Mouse (Mus musculus) thymus, postnatal 25 days (tissue): ENCODE measurements around the gene Ppfia4.

Experiments
- DNase-seq: peaks from one replicate; pipeline ENCODE4 v3.0.0; 2022

Gene Ppfia4

GRCm38 (mm10) chr1:134332770-134333271, at the start of gene Ppfia4:
Gene Ppfia4 (minus strand): TSS chr1:134332928.
- peak; percentile 46 for DNase-seq

GRCm38 (mm10) chr1:134381795-134382625, 49.3 kb upstream of the Ppfia4 start:
- no peak for DNase-seq

DNA sequence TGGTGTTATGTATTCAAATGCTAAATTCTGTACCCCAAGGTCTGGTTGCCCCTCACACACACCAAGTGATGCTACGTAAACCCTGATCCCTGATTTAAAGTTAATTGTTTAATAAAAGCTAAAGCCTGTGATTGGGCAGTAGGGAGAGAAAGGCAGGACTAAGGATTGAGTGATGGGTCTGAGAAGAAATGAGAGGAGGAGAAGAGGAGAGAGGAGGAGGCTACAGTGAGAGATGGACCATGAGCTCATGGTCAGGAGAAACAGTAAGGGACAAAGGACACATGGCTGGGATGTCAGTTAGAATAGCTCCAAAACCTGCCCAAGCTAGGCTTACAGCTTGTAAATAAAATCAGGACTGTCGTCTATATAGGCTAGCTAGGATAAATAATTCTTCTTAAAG, 48.3 kb upstream of the Ppfia4 start:
- no peak for DNase-seq

DNA sequence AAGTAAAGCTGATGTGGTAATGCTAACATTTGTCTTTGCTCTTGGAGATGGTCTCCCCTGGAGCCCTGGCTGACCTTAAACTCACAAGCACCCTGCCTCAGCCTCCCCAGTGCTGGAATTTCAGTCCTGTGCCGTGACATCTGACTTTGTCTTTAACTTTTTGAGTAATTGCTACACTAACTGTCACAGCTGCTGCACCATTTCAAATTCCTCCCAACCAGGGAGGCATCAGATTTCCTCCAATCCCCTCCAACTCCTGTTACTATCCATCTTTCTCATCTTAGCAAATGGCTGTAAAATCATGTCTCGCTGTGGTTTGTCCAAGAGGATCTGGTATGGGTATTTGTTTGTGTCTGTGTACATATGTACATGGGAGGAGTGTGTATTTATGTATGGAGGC, 41.4 kb upstream of the Ppfia4 start:
- DNase-seq, result no peak

GRCm38 (mm10) chr1:134368777-134369337, 36.1 kb upstream of the Ppfia4 start:
- DNase-seq, result peak; percentile 52

- DNase-seq, result no peak
These were observed 32.8 kb upstream of the Ppfia4 start for GRCm38 (mm10) chr1:134365491-134365890.

GRCm38 (mm10) chr1:134363194-134363593, 30.5 kb upstream of the Ppfia4 start:
- DNase-seq, result no peak

- DNase-seq, result peak; percentile 96
These were observed 29.1 kb upstream of the Ppfia4 start, which contains the start of gene Tmem183a for GRCm38 (mm10) chr1:134361857-134362212. Gene Tmem183a (minus strand): TSS chr1:134361979.

GRCm38 (mm10) chr1:134361195-134361856, 28.6 kb upstream of the Ppfia4 start:
- DNase-seq, result no peak

DNA sequence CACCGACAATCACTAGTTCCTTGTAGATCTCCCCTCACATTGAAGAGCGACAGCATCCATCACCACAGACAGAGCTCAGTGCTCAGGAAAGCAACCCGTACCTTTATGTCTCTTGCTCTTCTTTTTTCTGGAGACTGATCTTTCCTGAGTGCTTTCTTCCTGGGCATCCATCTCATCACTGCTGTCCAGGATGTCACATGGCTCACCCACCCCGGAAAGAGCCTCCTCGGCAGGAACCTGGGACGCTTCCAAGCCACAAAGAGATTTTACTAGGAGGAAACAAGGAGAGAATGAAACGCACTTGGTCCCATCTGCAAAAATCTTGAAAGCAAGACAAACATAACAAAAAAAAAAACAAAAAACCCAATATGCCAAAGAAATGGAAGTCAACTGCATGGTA, 27.9 kb upstream of the Ppfia4 start:
- no peak for DNase-seq

DNA sequence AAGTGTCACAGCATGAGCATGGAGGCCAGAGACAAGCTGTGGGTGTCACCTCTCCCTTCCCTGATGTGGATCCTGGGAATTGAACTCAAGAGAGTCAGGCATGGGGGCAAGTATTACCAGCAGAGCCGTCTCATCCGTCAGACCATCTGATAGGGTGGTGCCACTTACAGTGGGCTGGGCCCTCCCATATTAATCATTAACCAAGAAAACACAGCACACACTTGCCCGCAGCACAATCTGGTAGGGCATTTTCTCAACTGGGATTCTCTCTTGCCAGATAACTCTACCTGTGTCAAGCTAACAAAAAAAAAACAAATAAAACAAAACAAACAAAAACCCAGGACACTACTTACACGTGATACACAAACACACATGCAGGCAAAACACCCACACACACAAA, 24.7 kb upstream of the Ppfia4 start:
- no peak for DNase-seq

DNA sequence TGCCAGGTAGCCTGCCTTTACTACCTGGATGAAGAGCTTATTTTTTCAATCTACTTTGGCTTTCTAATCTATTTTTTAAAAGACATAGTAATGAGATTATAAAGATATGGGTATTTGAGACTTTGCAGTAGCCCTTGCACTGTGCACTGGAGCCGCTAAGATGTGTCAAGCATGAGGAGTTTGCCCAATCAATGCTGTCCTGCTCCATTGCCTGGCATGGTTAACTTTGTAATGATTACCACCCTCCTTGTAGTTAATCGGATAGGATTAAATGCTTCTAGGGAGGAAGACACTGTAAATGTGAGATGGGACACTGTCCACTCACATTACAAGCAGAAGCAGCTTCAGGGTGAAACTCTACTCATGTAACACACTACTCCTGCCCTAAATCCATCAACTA, 20.6 kb upstream of the Ppfia4 start:
- DNase-seq, result no peak

- DNase-seq, result no peak
These were observed 15.1 kb upstream of the Ppfia4 start for GRCm38 (mm10) chr1:134347791-134348190.

- no peak for DNase-seq
These were observed 12.3 kb upstream of the Ppfia4 start for GRCm38 (mm10) chr1:134345075-134345474.

DNA sequence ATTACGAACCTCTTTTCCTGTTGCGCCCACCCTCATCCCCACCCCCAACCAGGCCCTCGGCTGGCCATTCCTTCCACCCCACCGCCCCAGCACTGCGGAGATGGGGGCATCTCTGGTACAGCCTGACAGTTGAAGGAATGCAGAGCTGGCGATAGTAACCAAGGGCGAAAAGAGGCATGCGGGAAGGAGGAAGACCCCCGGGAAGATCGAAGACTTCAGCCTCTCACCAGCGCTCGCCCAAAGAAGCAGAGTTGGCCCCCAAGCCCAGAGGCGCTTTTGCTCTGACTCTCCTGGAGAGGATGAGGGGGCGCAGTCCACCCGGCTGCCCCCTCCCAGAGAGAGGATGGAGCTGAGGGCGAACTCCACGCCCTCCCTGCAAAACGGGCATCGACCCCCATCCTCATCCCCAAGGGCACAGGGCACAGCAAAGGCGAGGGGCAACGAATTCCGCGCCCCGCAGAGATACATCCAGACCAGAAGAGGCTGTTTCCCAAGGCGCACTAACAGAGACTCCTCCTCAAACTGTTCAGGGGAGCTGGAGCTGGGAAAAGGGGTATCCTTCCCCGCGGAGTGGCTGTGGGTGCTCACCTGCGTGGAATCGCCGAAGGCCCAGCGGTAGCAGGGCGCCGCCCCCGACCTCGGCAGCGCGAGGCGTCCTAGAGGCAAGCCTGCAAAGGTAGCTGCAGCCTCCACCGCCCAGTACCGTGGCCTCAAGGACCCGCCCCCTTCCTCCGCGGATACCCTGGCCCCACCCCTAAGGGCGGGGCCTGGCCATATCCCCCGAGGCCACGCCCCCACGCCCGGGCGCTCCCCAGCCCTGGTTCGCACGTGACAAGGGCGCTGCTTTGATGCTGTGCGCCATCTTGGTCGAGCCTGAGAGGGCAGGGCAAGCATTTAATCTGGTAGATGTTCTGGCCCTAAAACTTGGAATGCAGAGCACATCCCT, 11.6 kb upstream of the Ppfia4 start:
- peak; percentile 77 for DNase-seq

DNA sequence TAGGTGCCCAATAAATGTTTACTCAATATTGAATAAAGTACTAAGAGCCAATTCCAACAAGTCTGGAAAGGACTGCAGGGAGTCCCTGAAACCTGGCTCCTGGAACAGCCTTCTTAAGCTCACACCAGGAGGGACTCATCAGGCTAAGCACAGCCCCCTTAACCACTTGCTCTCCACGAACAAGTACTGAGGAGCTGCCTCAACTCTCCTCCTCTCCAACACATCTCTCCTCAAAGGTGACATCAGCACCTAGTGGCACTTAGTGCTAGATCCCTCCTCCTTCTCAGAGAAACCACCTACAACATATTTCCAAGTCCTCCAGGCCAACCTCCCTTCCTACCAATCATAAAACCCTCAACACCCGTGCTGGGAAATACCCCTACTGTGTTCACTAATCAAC, 10.8 kb upstream of the Ppfia4 start:
- no peak for DNase-seq

DNA sequence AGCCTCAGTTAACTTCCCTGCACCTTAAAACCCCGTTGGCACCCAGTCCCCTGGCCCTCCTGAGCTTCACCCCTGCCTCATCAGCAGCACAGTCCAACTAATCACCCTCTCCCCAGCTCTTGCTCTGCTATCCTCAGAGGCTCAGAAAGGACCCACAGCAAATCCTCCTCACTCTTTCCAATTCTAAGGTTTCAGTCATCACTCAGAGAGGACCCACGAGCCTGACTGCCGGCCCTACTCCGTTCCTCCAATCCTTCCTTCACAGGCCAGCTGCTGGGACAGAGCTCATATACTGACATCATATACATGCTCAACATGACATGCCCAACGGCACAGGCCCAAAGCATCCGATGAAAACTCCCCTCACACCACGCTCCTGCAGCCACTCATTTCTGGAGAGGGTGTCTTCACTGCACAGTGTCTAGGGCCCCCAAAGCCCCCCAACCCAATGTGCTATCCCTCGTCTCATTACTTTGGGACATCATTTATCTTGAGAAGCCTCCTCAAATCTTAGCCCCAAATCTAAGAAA, 10.1 kb upstream of the Ppfia4 start:
- no peak for DNase-seq

- no peak for DNase-seq
These were observed 9.5 kb upstream of the Ppfia4 start for GRCm38 (mm10) chr1:134342278-134342664.

GRCm38 (mm10) chr1:134341641-134342277, 9.0 kb upstream of the Ppfia4 start:
- no peak for DNase-seq

GRCm38 (mm10) chr1:134339757-134340619, 7.3 kb upstream of the Ppfia4 start:
- no peak for DNase-seq

- DNase-seq, result no peak
These were observed 6.4 kb upstream of the Ppfia4 start for GRCm38 (mm10) chr1:134339162-134339561.
